Mouse (Mus musculus): ENCODE data around the gene Rps27a.

The Rps27a gene

DNA sequence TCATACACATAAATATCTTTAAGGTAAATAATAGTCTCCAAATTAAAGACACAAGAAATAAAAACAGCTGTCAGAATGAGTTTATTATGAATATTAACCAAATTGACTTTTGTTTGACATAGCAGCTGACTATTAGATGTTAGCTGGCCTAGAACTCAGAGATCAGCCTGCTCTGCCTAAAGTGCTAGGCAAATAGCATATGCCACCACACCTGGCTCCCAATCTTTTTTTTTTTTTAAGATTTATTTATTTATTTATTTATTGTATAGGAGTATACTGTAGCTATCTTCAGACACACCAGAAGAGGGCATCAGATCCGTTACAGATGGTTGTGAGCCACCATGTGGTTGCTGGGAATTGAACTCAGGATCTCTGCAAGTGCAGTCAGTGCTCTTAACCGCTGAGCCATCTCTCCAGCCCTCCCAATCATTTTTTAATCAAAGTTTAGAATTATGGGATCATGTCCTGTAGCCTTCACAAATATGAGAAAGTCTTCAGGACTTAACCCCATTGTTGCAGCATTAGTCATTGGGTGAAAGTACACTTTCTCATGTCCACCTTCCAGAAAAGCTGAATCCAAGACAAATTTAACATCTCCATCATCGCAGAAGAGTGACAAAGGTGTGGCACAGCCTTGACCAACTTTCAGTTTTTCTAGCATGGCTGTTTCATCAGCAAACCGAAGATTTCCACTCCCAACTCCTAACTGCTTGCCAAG is 34.9 kb downstream of the Rps27a start:
- no peak for DNase-seq

DNA sequence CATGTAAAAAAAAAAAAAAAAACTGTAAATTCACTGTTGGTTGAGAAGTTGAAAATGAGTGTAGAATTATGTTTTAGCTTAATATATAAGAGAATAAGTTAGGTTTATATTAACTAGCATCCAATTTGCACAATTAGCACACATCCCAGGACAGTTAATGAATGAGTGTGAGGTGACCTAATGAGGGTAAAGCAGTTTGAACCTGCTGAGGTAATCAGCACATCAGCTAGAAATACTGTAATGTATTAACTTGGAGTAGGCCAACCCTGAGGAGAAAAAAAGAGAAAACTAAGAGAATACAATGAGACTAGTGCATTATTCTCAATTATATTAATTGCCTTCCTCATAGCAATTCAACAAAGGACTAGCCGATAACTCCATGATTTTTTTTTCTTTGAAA is 38.5 kb downstream of the Rps27a start:
- DNase-seq: no peak

GRCm38 (mm10) chr11:29504899-29505625 is 42.8 kb downstream of the Rps27a start:
- no peak for DNase-seq

GRCm38 (mm10) chr11:29503948-29504893 is 43.7 kb downstream of the Rps27a start:
- no peak for DNase-seq

DNA sequence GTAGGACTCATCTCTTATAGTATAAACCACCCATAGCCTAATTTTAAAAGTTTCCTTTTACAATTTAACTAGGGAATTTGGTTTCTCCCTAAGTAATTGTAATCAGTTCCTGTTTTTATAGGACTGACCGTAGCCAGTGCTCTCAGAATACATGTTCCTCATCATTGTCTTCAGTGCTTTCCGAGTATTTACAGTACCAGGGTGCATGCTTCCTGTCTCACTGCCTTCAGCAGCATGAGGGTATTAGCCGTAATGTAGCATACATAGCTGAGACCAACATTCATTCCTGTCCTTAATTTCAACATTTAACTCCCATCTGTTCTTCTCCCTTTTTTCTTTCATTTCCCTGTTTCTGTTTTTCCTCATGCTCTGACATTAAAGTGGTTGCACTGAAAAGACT is 50.9 kb downstream of the Rps27a start:
- DNase-seq: no peak

All from thymus, adult 18-20 months (tissue).